Mouse (Mus musculus) natural killer cell, adult 2 months (primary cell): ENCODE results near the gene Prkn.

Experiments used
- DNase-seq, 2 experiments: peaks; one replicate each; pipeline ENCODE4 v3.0.0; 2022; ENCODE audit warnings: low spot score in 2 of 2

Gene Prkn

GRCm38 (mm10) chr17:11844436-11844835, 1004.3 kb downstream of the Prkn start:
- DNase-seq, result no peak

GRCm38 (mm10) chr17:11844989-11845388, 1004.8 kb downstream of the Prkn start:
- no peak for DNase-seq

GRCm38 (mm10) chr17:11845506-11845905, 1005.3 kb downstream of the Prkn start:
- DNase-seq, result no peak

GRCm38 (mm10) chr17:11854571-11854970, 1014.4 kb downstream of the Prkn start:
- no peak for DNase-seq

DNA sequence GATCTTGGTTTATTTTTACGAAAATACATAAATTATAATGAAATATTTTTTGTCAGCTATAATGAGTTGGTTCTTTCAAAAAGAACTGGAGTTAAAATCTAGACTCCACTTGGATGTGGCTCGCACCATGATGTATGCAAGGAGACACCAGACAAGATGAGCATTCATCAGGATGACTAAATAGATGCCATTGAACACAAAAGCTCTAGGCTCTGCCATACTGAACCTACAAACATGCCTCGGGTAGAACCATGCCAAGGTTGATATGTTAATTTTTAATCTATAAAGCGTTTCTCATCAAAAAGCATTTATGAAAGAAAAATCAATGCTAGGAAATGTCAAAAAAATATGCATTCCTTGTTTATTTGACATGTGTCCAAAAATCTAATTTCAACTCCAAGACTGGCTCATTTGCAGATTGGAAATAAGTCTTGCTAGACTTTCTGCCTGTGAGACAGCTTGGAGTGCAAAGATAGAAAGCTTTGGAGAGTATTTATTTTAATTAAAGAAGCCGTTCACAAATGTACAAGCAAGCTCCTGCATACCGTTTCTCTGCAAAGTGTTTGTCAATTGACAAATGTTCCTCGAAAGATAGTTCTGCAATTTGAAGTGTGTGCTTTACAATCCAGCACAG, 1018.7 kb downstream of the Prkn start:
- DNase-seq, result no peak

- no peak for DNase-seq
These were observed 1021.0 kb downstream of the Prkn start for GRCm38 (mm10) chr17:11861178-11861577.

DNA sequence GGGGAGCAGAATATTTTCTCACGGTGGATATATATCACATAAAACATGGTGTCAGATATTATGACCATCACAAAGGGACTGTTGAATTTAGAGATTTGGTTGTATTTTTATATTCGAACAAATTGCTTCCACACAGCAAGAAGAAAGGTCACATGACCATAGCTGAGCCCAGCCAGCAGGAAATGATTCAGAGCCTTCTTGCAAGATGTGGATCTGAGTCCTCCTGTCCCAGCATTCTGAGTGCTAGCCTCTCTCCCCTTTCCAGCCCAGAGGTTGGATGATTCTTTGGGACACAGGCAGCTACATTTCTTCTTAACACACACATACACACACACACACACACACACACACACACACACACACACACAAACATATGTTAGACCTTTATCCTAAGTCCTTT, 1022.2 kb downstream of the Prkn start:
- DNase-seq, result no peak

- no peak for DNase-seq
These were observed 1022.8 kb downstream of the Prkn start for GRCm38 (mm10) chr17:11863017-11863416.

GRCm38 (mm10) chr17:11866231-11866630, 1026.0 kb downstream of the Prkn start:
- no peak for DNase-seq

GRCm38 (mm10) chr17:11867334-11868095, 1027.3 kb downstream of the Prkn start:
- DNase-seq, result no peak

DNA sequence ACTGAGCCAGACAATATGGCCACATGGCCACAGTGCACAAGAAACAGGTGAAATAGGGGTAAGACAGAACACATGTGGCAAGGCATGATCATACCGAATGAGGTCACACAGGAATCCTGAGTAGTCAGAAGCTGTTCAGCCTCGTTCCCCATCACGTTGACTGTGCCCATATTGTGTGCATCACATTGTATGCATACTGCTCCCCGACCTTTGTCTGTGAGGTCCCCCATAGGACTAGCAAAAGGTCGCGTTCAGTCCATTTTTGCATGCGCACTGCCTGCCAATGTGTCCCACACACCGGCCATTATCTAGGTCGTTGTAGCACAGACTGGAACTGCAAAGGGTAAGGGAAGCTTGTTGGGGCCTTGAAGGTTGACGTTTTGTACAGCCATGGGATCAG, 1030.4 kb downstream of the Prkn start:
- no peak for DNase-seq

GRCm38 (mm10) chr17:11876240-11876639, 1036.1 kb downstream of the Prkn start:
- DNase-seq, result no peak

DNA sequence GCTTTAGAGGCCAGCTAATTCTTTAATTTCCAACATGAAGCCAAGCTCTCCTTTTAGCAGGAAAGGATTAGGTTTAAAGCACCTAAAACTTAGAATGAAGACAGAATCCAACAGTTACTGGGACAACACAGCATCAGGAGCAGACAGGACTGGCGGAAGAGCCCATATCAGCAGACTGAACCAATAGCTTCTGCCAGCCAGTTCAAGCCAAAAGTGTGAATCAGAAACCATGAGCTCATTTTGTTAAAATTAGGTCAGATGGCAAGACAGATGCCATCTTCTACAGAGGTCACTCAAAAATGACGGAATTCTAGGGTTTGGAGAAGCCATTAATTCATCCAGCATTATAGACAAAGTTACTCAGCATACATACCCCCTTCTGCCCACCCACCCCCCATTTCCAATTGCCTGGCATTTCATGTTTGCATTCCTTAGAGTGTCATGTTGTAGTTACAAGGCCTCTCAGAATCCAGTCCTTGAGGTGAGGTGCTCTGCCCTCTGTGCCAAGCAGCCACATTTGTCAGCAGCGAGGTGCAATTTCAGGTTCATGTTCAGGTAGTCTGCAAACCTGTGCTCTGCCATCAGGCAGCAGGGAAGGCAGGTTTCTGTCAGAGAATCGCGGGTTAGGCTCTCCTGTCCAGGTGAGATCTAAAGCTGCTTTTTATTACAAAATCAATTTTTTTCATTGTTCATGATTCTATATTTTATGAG, 1041.1 kb downstream of the Prkn start:
- no peak for DNase-seq

- no peak for DNase-seq
These were observed 1045.4 kb downstream of the Prkn start for GRCm38 (mm10) chr17:11885601-11886000.

- DNase-seq, result no peak
These were observed 1046.8 kb downstream of the Prkn start for GRCm38 (mm10) chr17:11886963-11887362.

- no peak for DNase-seq
These were observed 1047.5 kb downstream of the Prkn start for GRCm38 (mm10) chr17:11887591-11888205.

DNA sequence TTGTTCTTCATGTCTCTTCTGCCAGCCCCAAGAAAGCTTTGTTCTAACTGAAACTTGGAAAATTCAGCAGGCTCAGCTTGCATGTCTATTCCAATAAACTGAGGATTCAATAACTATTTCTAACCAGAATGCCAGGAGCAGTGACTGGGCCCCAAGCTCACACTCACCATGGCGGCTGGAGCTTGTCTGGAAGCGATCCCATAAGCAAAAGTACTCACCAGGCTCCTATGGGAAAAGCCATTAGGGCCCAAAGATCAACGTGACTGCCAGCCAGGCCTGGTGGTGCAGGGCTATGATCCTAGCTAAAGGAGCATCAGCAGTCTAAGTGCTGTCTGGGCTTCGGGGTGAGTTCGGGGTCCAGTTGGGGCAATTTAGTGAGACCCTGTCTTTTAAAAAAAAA, 1048.6 kb downstream of the Prkn start:
- no peak for DNase-seq

GRCm38 (mm10) chr17:11900300-11900699, 1060.1 kb downstream of the Prkn start:
- DNase-seq, result no peak

GRCm38 (mm10) chr17:11901731-11902130, 1061.5 kb downstream of the Prkn start:
- no peak for DNase-seq

GRCm38 (mm10) chr17:11903001-11903400, 1062.8 kb downstream of the Prkn start:
- no peak for DNase-seq

- no peak for DNase-seq
These were observed 1070.6 kb downstream of the Prkn start for GRCm38 (mm10) chr17:11910668-11911398.

GRCm38 (mm10) chr17:11912136-11912535, 1072.0 kb downstream of the Prkn start:
- DNase-seq, result no peak
